Mouse (Mus musculus): Measurements from ENCODE around the gene Ankrd37. TPM values are rescaled to one million over a fixed set of nuclear protein-coding genes. Genes with fewer than 3 reads are reported as not detected.

The Ankrd37 gene
- polyA plus RNA-seq, 1 experiment from 2014 or later: 14.2 TPM

GRCm38 (mm10) chr8:45999784-46000705, 5.5 kb downstream of the Ankrd37 start:
- DNase-seq (ENCODE audit: low read depth, low spot score): peak; percentile 86
- peak; percentile 96 for ATAC-seq
- POLR2A ChIA-PET: interaction anchor here (0.7 to 1.7 kb wide), 2 partner anchors 24 to 119 kb away, joined by 3 to 4 read pairs; partner anchors contain the start of genes 1700029J07Rik and Ufsp2

GRCm38 (mm10) chr8:45999138-45999783, 6.2 kb downstream of the Ankrd37 start, which contains the start of gene Lrp2bp:
Gene Lrp2bp (plus strand): TSS chr8:45999303.
- ChIA-PET CTCF (interaction anchor here (1.0 to 1.5 kb wide), 2 partner anchors 12 to 23 kb away, joined by 4 to 6 read pairs; partner anchors contain the start of gene Ufsp2), POLR2A (interaction anchor here (0.6 to 1.7 kb wide), 3 partner anchors 24 to 152 kb away, joined by 3 to 4 read pairs (median 3); partner anchors contain the start of genes 1700029J07Rik, Cfap97, Snx25 and Ufsp2)
- H3K27me3 ChIP-seq: no peaks in the 10 kb centered on the region
- in situ Hi-C loops (cut with MboI; ENCODE audit: low pct_unique_long_range_greater_than_20kb): no loop called here
- DNase-seq (ENCODE audit: low read depth, low spot score) (no peak), ATAC-seq (no peak)
- TF ChIP-seq CTCF (IDR thresholded peaks at IDR 0.05): no peak

More at GRCm38 (mm10) chr8:45999784-46000705, 5.5 kb downstream of the Ankrd37 start:
- in situ Hi-C loops (cut with MboI; ENCODE audit: low pct_unique_long_range_greater_than_20kb): no loop called here
- CTCF ChIA-PET: interaction anchor here (1.0 to 1.5 kb wide), 2 partner anchors 11 to 24 kb away, joined by 4 to 6 read pairs; partner anchors contain the start of gene Ufsp2
- no peak for TF ChIP-seq CTCF (IDR thresholded peaks at IDR 0.05)
- H3K27me3 ChIP-seq: no peaks in the 10 kb centered on the region

GRCm38 (mm10) chr8:45998228-45998627, 7.3 kb downstream of the Ankrd37 start:
- ATAC-seq (no peak), DNase-seq (ENCODE audit: low read depth, low spot score) (no peak)
- POLR2A ChIA-PET: interaction anchor here (1.7 kb wide), 1 partner anchor 23 kb away, joined by 4 read pairs; the partner anchor contains the start of genes 1700029J07Rik and Ufsp2
- in situ Hi-C loops (cut with MboI; ENCODE audit: low pct_unique_long_range_greater_than_20kb): no loop called here
- H3K27me3 ChIP-seq: no peaks in the 10 kb centered on the region
- CTCF ChIA-PET: no interaction called here
- no peak for TF ChIP-seq CTCF (IDR thresholded peaks at IDR 0.05)

DNA sequence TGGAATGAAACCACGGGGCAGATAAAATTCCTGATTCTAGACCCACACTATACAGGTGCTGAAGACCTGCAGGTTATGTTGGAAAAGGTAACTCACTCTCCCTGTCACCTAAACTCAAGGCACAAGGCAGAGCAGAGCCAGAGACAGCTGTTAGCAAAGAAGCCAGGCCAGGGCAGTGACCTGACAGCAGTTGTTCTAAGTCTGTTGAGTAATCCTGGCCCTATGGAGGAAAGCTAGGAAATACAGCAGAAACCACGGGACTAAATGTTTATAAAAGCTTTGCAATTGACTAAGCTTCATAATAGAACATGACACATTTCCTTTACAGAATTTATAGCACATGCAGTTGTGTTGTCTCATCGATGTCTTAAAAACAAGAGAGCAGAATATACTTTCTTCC, 9.9 kb downstream of the Ankrd37 start:
- DNase-seq (ENCODE audit: low read depth, low spot score): no peak
- ChIA-PET POLR2A (no interaction called here), CTCF (no interaction called here)
- H3K27me3 ChIP-seq: no peaks in the 10 kb centered on the region
- no peak for TF ChIP-seq CTCF (IDR thresholded peaks at IDR 0.05)
- in situ Hi-C loops (cut with MboI; ENCODE audit: low pct_unique_long_range_greater_than_20kb): no loop called here
- ATAC-seq: no peak

DNA sequence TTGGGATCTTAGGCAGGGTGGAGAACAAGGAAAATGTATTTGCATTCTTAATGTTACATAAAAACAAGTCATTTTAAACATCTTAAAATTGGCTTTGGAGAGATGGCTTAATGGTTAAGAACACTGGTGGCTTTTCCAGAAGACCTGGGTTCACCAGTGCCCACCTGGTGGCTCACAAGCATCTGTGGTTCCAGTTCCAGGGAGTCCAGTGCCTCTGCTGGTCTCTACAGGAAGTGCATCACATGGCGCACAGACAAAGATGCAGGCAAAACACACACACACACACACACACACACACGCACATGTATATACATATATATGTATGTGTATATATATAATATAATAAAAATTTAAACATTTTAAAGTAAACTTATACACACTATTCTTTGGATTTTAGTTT, 11.4 kb downstream of the Ankrd37 start:
- ChIA-PET CTCF (interaction anchor here (1.2 kb wide), 1 partner anchor 18 kb away, joined by 3 read pairs; the partner anchor contains the start of gene Ufsp2), POLR2A (no interaction called here)
- ATAC-seq: no peak
- in situ Hi-C loops (cut with MboI; ENCODE audit: low pct_unique_long_range_greater_than_20kb): no loop called here
- H3K27me3 ChIP-seq: no peaks in the 10 kb centered on the region
- no peak for DNase-seq (ENCODE audit: low read depth, low spot score)
- TF ChIP-seq CTCF (IDR thresholded peaks at IDR 0.05): peak; percentile 54

GRCm38 (mm10) chr8:45990631-45991310, 14.7 kb downstream of the Ankrd37 start:
- in situ Hi-C loops (cut with MboI; ENCODE audit: low pct_unique_long_range_greater_than_20kb): no loop called here
- CTCF ChIA-PET: interaction anchor here (1.9 kb wide), 1 partner anchor 10 kb away, joined by 6 read pairs; no protein-coding TSS in a partner anchor

GRCm38 (mm10) chr8:45988189-45988588, 17.3 kb downstream of the Ankrd37 start:
- ATAC-seq (no peak), DNase-seq (ENCODE audit: low read depth, low spot score) (no peak)
- no peaks in the 10 kb centered on the region for H3K27me3 ChIP-seq
- in situ Hi-C loops (cut with MboI; ENCODE audit: low pct_unique_long_range_greater_than_20kb): no loop called here
- ChIA-PET POLR2A (no interaction called here), CTCF (interaction anchor here (1.3 kb wide), 1 partner anchor 12 kb away, joined by 3 read pairs; no protein-coding TSS in a partner anchor)
- TF ChIP-seq CTCF (IDR thresholded peaks at IDR 0.05): no peak

More at GRCm38 (mm10) chr8:45990631-45991310, 14.7 kb downstream of the Ankrd37 start:
- no peak for DNase-seq (ENCODE audit: low read depth, low spot score)
- TF ChIP-seq CTCF (IDR thresholded peaks at IDR 0.05): no peak
- H3K27me3 ChIP-seq: no peaks in the 10 kb centered on the region
- POLR2A ChIA-PET: no interaction called here
- ATAC-seq: no peak

- POLR2A ChIA-PET: interaction anchor here (1.2 kb wide), 1 partner anchor 11 kb away, joined by 4 read pairs; the partner anchor contains the start of genes 1700029J07Rik and Ufsp2
Measured at GRCm38 (mm10) chr8:45986665-45987064, 18.8 kb downstream of the Ankrd37 start.

DNA sequence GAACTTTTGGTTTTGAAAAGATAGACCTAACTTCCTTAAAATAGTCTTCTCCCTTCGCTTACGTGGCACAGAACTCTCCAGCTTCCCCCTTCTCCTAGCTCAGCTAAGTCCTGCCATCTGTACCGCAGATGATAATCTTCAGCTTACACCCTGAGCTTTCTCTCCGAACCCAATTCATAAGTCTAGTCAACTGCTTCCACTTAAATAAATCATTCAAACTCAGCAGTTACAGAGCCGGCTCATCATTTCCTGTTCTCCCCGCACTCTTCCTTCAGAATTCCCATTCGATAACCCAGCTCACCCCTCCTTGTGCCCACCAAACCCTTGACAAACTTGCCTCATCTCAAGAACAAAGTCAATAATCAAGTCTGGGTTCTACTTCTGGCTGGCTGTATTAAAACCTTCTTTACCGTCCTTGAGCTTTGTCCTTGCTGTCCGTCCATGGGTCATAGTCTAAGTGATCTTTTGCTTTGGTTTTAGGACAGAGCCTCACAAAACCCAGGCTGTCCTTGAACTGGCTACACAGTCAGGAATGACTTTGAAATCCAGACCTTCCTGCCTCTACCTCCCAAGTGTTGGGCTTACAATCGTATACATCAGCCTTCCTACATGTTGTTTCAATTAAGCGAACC, 29.6 kb downstream of the Ankrd37 start:
- CTCF ChIA-PET: interaction anchor here (0.9 to 1.4 kb wide), 4 partner anchors 8 to 24 kb away, joined by 3 to 4 read pairs (median 3); partner anchors contain the start of gene Lrp2bp
- in situ Hi-C loops (cut with MboI; ENCODE audit: low pct_unique_long_range_greater_than_20kb): no loop called here
- TF ChIP-seq CTCF (IDR thresholded peaks at IDR 0.05): no peak
- POLR2A ChIA-PET: interaction anchor here (0.7 to 1.9 kb wide), 3 partner anchors 11 to 23 kb away, joined by 4 read pairs; partner anchors contain the start of gene Lrp2bp
- no peak for ATAC-seq
- no peak for DNase-seq (ENCODE audit: low read depth, low spot score)
- no peaks in the 10 kb centered on the region for H3K27me3 ChIP-seq

More at GRCm38 (mm10) chr8:45986665-45987064, 18.8 kb downstream of the Ankrd37 start:
- no peak for TF ChIP-seq CTCF (IDR thresholded peaks at IDR 0.05)
- ATAC-seq: no peak
- H3K27me3 ChIP-seq: no peaks in the 10 kb centered on the region
- CTCF ChIA-PET: no interaction called here
- no peak for DNase-seq (ENCODE audit: low read depth, low spot score)
- in situ Hi-C loops (cut with MboI; ENCODE audit: low pct_unique_long_range_greater_than_20kb): no loop called here
